Mouse (Mus musculus) inflammation-experienced regulatory T-cells, adult 6 months (primary cell): ENCODE data around the gene BC048679. TPM values are rescaled to one million over a fixed set of nuclear protein-coding genes. Genes with fewer than 3 reads are reported as not detected.
"Not testable (repeated sequence)": the region's sequence is repeated elsewhere in the genome, so short reads cannot be mapped to it uniquely, and the experiment has no call there.

ENCODE experiments used
- ATAC-seq: one replicate; pipeline ENCODE4 v1.8.0; 2017
- polyA plus RNA-seq, 3 experiments: library from polyadenylated mRNA; unstranded; fragments of 100-300 nt; shearing (Covaris generic); gene quantifications; one replicate each; pipeline ENCODE4 v1.2.1; 2017

Gene BC048679
- not detected for polyA plus RNA-seq

GRCm38 (mm10) chr7:81498181-81498580 is at the start of gene BC048679:
TSS of gene BC048679 (minus strand) at chr7:81498281.
- ATAC-seq: no peak

- no peak for ATAC-seq
These were observed 44.9 kb upstream of the BC048679 start for GRCm38 (mm10) chr7:81542934-81543333.

- ATAC-seq: no peak
These were observed 43.9 kb upstream of the BC048679 start for GRCm38 (mm10) chr7:81541924-81542524.

GRCm38 (mm10) chr7:81540999-81541398 is 42.9 kb upstream of the BC048679 start:
- ATAC-seq: no peak

GRCm38 (mm10) chr7:81539565-81539964 is 41.5 kb upstream of the BC048679 start:
- ATAC-seq: no peak

GRCm38 (mm10) chr7:81538070-81538675 is 40.1 kb upstream of the BC048679 start:
- peak; percentile 79 for ATAC-seq

GRCm38 (mm10) chr7:81536478-81536877 is 38.4 kb upstream of the BC048679 start:
- ATAC-seq: no peak

- ATAC-seq: no peak
These were observed 33.4 kb upstream of the BC048679 start for GRCm38 (mm10) chr7:81531462-81531861.

GRCm38 (mm10) chr7:81528918-81529317 is 30.8 kb upstream of the BC048679 start:
- ATAC-seq: no peak

- peak; percentile 41 for ATAC-seq
These were observed 25.6 kb upstream of the BC048679 start for GRCm38 (mm10) chr7:81523663-81524017.

GRCm38 (mm10) chr7:81523008-81523662 is 25.1 kb upstream of the BC048679 start:
- peak; percentile 97 for ATAC-seq

- no peak for ATAC-seq
These were observed 18.3 kb upstream of the BC048679 start for GRCm38 (mm10) chr7:81516154-81517030.

- no peak for ATAC-seq
These were observed 17.0 kb upstream of the BC048679 start for GRCm38 (mm10) chr7:81514906-81515590.

GRCm38 (mm10) chr7:81501050-81501449 is 3.0 kb upstream of the BC048679 start:
- ATAC-seq: no peak

- ATAC-seq: no peak
These were observed 910 bp downstream of the BC048679 start for GRCm38 (mm10) chr7:81497171-81497570.

GRCm38 (mm10) chr7:81493331-81494021 is 4.6 kb downstream of the BC048679 start, which contains the start of gene Ap3b2:
TSS of gene Ap3b2 (minus strand) at chr7:81493925.
- no peak for ATAC-seq

- no peak for ATAC-seq
These were observed 5.5 kb downstream of the BC048679 start for GRCm38 (mm10) chr7:81492628-81493027.

- no peak for ATAC-seq
These were observed 8.4 kb downstream of the BC048679 start for GRCm38 (mm10) chr7:81489649-81490048.

GRCm38 (mm10) chr7:81480800-81481199 is 17.3 kb downstream of the BC048679 start:
- no peak for ATAC-seq

GRCm38 (mm10) chr7:81479531-81480090 is 18.5 kb downstream of the BC048679 start:
- no peak for ATAC-seq

GRCm38 (mm10) chr7:81478261-81478660 is 19.8 kb downstream of the BC048679 start:
- ATAC-seq: not testable (repeated sequence)
